Mouse (Mus musculus): ENCODE results near the gene Lcn2.
A peak's percentile ranks its signal among the peaks of the same experiment; 100 is the strongest.

Gene Lcn2

GRCm38 (mm10) chr2:32413936-32414335 is 25.9 kb upstream of the Lcn2 start:
- DNase-seq (ENCODE audit: low read depth) = no peak

- no peak for DNase-seq (ENCODE audit: low read depth)
Measured at GRCm38 (mm10) chr2:32412742-32413531, 24.9 kb upstream of the Lcn2 start.

- DNase-seq (ENCODE audit: low read depth) = no peak
Measured at GRCm38 (mm10) chr2:32411407-32411806, 23.4 kb upstream of the Lcn2 start.

GRCm38 (mm10) chr2:32408429-32409424 is 20.7 kb upstream of the Lcn2 start:
- no peak for DNase-seq (ENCODE audit: low read depth)

- no peak for DNase-seq (ENCODE audit: low read depth)
Measured at GRCm38 (mm10) chr2:32407144-32407824, 19.2 kb upstream of the Lcn2 start.

GRCm38 (mm10) chr2:32404663-32405062 is 16.6 kb upstream of the Lcn2 start:
- DNase-seq (ENCODE audit: low read depth) = peak; percentile 77

- DNase-seq (ENCODE audit: low read depth) = no peak
Measured at GRCm38 (mm10) chr2:32396695-32397094, 8.6 kb upstream of the Lcn2 start.

- peak; percentile 81 for DNase-seq (ENCODE audit: low read depth)
Measured at GRCm38 (mm10) chr2:32395946-32396621, 8.0 kb upstream of the Lcn2 start.

GRCm38 (mm10) chr2:32395484-32395945 is 7.5 kb upstream of the Lcn2 start, which contains the start of gene Ptges2:
Gene Ptges2 (plus strand): TSS chr2:32395896.
- peak; percentile 78 for DNase-seq (ENCODE audit: low read depth)

GRCm38 (mm10) chr2:32394973-32395372 is 6.9 kb upstream of the Lcn2 start:
- DNase-seq (ENCODE audit: low read depth) = no peak

- DNase-seq (ENCODE audit: low read depth) = no peak
Measured at GRCm38 (mm10) chr2:32392063-32392462, 4.0 kb upstream of the Lcn2 start.

- no peak for DNase-seq (ENCODE audit: low read depth)
Measured at GRCm38 (mm10) chr2:32390871-32391270, 2.8 kb upstream of the Lcn2 start.

GRCm38 (mm10) chr2:32389157-32389556 is 1.1 kb upstream of the Lcn2 start:
- DNase-seq (ENCODE audit: low read depth) = no peak

- no peak for DNase-seq (ENCODE audit: low read depth)
Measured at GRCm38 (mm10) chr2:32382689-32383088, 5.4 kb downstream of the Lcn2 start.

GRCm38 (mm10) chr2:32381775-32382223 is 6.3 kb downstream of the Lcn2 start, which contains the start of gene 1110008P14Rik:
Gene 1110008P14Rik (minus strand): TSS chr2:32381938.
- no peak for DNase-seq (ENCODE audit: low read depth)

GRCm38 (mm10) chr2:32381141-32381774 is 6.8 kb downstream of the Lcn2 start:
- DNase-seq (ENCODE audit: low read depth) = no peak

- DNase-seq (ENCODE audit: low read depth) = no peak
Measured at GRCm38 (mm10) chr2:32380001-32380500, 8.0 kb downstream of the Lcn2 start.

- DNase-seq (ENCODE audit: low read depth) = no peak
Measured at GRCm38 (mm10) chr2:32376963-32377362, 11.1 kb downstream of the Lcn2 start.

- DNase-seq (ENCODE audit: low read depth) = no peak
Measured at GRCm38 (mm10) chr2:32375317-32375940, 12.6 kb downstream of the Lcn2 start.

GRCm38 (mm10) chr2:32374191-32374590 is 13.9 kb downstream of the Lcn2 start:
- no peak for DNase-seq (ENCODE audit: low read depth)

Measured in fibroblast of lung, adult 2 months (primary cell).